Mouse (Mus musculus) testis, adult 2 months (tissue): ENCODE data around the gene Stk38. TPM values are rescaled to one million over a fixed set of nuclear protein-coding genes. Genes with fewer than 3 reads are reported as not detected.

ENCODE experiments used
- H3K27ac ChIP-seq: fragments of 200-500 bp; 2 replicates; pipeline ENCODE4 v1.5.1; 2012; ENCODE audit warnings: low read depth, low read length; ENCODE audit not compliant: control insufficient read depth, insufficient read depth
- H3K27me3 ChIP-seq: fragments of 200-500 bp; 2 replicates; pipeline ENCODE4 v1.6.1; 2012; ENCODE audit warnings: mild to moderate bottlenecking, low read length, moderate library complexity; ENCODE audit not compliant: control insufficient read depth, insufficient read depth
- H3K36me3 ChIP-seq: fragments of 200-500 bp; 2 replicates; pipeline ENCODE4 v1.6.1; 2012; ENCODE audit warnings: mild to moderate bottlenecking, low read length; ENCODE audit not compliant: control insufficient read depth, insufficient read depth
- H3K4me1 ChIP-seq: fragments of 200-500 bp; 2 replicates; pipeline ENCODE4 v1.6.1; 2012; ENCODE audit warnings: low read length; ENCODE audit not compliant: control insufficient read depth, insufficient read depth
- H3K4me3 ChIP-seq: fragments of 200-500 bp; 2 replicates; pipeline ENCODE4 v1.5.1; 2012; ENCODE audit warnings: low read depth, mild to moderate bottlenecking, low read length, moderate library complexity, mixed read lengths; ENCODE audit not compliant: control insufficient read depth
- CTCF ChIP-seq: fragments of 200-500 bp; IDR thresholded peaks from 2 replicates; pipeline ENCODE4 v1.5.1; 2012; ENCODE audit warnings: low read depth, mild to moderate bottlenecking, inconsistent platforms, low read length, moderate library complexity; ENCODE audit not compliant: control insufficient read depth, insufficient read depth, insufficient replicate concordance
- POLR2A ChIP-seq: fragments of 200-500 bp; IDR thresholded peaks from 2 replicates; pipeline ENCODE4 v1.6.1; 2012; ENCODE audit warnings: low read depth, mild to moderate bottlenecking, inconsistent platforms, low read length, moderate library complexity; ENCODE audit not compliant: control insufficient read depth
- polyA plus RNA-seq: library from polyadenylated mRNA; depleted of rRNA; stranded (reverse); fragments of >200 nt; gene quantifications from 2 replicates; pipeline ENCODE4 v1.2.3, GENCODE M21; 2012

The Stk38 gene
- polyA plus RNA-seq, 1 experiment: 43.7 TPM

- Histone ChIP-seq H3K36me3 (peaks cover 5% of the 10 kb centered on the region), H3K27ac (no peak overlapping the region), H3K27me3 (no peaks in the 10 kb centered on the region), H3K4me3 (no peak overlapping the region), H3K4me1 (no peaks in the 10 kb centered on the region)
- no peak for TF ChIP-seq POLR2A
- no peak for TF ChIP-seq CTCF
Measured at GRCm38 (mm10) chr17:28979091-28979490, 28.7 kb downstream of the Stk38 start.

GRCm38 (mm10) chr17:28970122-28970521 lies 37.7 kb downstream of the Stk38 start:
- H3K4me1 ChIP-seq: no peaks in the 10 kb centered on the region
- TF ChIP-seq POLR2A (no peak), CTCF (no peak)
- H3K4me3 ChIP-seq: no peak overlapping the region
- H3K27me3 ChIP-seq: no peaks in the 10 kb centered on the region
- peaks cover 4% of the 10 kb centered on the region for H3K36me3 ChIP-seq
- no peak overlapping the region for H3K27ac ChIP-seq

GRCm38 (mm10) chr17:28967021-28967610 lies 40.7 kb downstream of the Stk38 start:
- H3K36me3 ChIP-seq: peaks cover 3% of the 10 kb centered on the region; the same call in 1 of the 2 replicates
- H3K4me1 ChIP-seq: no peaks in the 10 kb centered on the region
- no peak for TF ChIP-seq POLR2A
- TF ChIP-seq CTCF: no peak
- no peak overlapping the region for H3K4me3 ChIP-seq
- no peak overlapping the region for H3K27ac ChIP-seq
- no peaks in the 10 kb centered on the region for H3K27me3 ChIP-seq

GRCm38 (mm10) chr17:28961596-28961995 lies 46.2 kb downstream of the Stk38 start:
- H3K4me1 ChIP-seq: no peaks in the 10 kb centered on the region
- H3K27ac ChIP-seq: no peak overlapping the region
- TF ChIP-seq CTCF (no peak), POLR2A (no peak)
- no peak overlapping the region for H3K4me3 ChIP-seq
- H3K36me3 ChIP-seq: peaks cover 2% of the 10 kb centered on the region; the same call in 1 of the 2 replicates
- H3K27me3 ChIP-seq: no peaks in the 10 kb centered on the region

- Histone ChIP-seq H3K27ac (no peak overlapping the region), H3K27me3 (no peaks in the 10 kb centered on the region), H3K4me3 (no peak overlapping the region), H3K4me1 (no peaks in the 10 kb centered on the region), H3K36me3 (peaks cover 2% of the 10 kb centered on the region; the same call in 1 of the 2 replicates)
- TF ChIP-seq POLR2A (no peak), CTCF (no peak)
Measured at GRCm38 (mm10) chr17:28960597-28960996, 47.2 kb downstream of the Stk38 start.

GRCm38 (mm10) chr17:28954416-28954815 lies 53.4 kb downstream of the Stk38 start:
- H3K27me3 ChIP-seq: no peaks in the 10 kb centered on the region

GRCm38 (mm10) chr17:28953251-28953650 lies 54.5 kb downstream of the Stk38 start:
- Histone ChIP-seq H3K27me3 (no peaks in the 10 kb centered on the region), H3K36me3 (no peaks in the 10 kb centered on the region), H3K4me3 (peak overlapping the region; percentile 93), H3K27ac (peak overlapping the region; percentile 80), H3K4me1 (peaks cover 6% of the 10 kb centered on the region)
- no peak for TF ChIP-seq POLR2A
- no peak for TF ChIP-seq CTCF

More at GRCm38 (mm10) chr17:28954416-28954815, 53.4 kb downstream of the Stk38 start:
- peaks cover 6% of the 10 kb centered on the region for H3K4me1 ChIP-seq
- H3K4me3 ChIP-seq: peak overlapping the region; percentile 93
- H3K27ac ChIP-seq: no peak overlapping the region
- H3K36me3 ChIP-seq: no peaks in the 10 kb centered on the region
- TF ChIP-seq POLR2A (no peak), CTCF (no peak)
